Mouse (Mus musculus): ENCODE results near the gene Ptprm.

DNA sequence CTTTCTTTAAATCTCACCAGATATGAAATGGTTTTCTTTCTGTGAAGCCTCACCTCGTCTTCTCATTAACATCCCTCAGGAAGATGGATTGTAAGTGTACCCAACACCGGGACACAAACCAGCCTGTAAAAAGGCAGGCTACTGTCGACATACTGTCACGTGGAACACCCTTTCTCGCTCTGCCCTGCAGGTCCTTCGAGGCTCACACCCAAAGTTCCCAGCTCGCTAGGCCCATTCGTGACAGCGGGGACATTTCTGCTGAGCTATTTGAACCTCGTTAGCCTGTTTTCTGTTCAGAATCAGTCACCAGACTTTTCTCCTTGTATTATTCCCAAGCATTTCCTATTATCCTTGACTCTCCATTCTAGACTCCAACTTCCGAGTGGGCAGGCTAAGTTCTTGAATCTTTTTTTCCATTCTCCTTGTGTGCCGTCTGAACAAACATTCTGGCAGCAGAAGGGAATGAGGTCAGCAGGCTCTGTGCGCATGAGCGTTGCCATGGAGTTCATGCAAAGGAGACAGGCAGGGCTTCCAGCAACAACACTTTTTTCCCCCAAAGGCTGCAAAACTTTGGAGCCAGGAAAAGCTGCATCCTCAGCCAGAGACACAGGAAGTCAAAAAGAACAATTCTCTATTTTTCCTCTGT, 347.4 kb downstream of the Ptprm start:
- TF ChIP-seq CTCF (IDR thresholded peaks at IDR 0.05; ENCODE audit: insufficient read depth, low read depth, low read length) = no peak
- TF ChIP-seq POLR2A (IDR thresholded peaks at IDR 0.05; ENCODE audit: insufficient read depth, low read depth, low read length) = no peak
